Mouse (Mus musculus) lung, postnatal 14 days (tissue): Measurements from ENCODE around the gene Pacsin2.
A peak's percentile ranks its signal among the peaks of the same experiment; 100 is the strongest.

ENCODE experiments used
- DNase-seq: peaks from one replicate; pipeline ENCODE4 v3.0.0; 2021

Pacsin2 gene

GRCm38 (mm10) chr15:83448646-83449045, 15.8 kb downstream of the Pacsin2 start:
- peak; percentile 42 for DNase-seq

GRCm38 (mm10) chr15:83447791-83448544, 16.4 kb downstream of the Pacsin2 start:
- no peak for DNase-seq

- no peak for DNase-seq
These were observed 18.5 kb downstream of the Pacsin2 start for GRCm38 (mm10) chr15:83445908-83446307.

GRCm38 (mm10) chr15:83445383-83445782, 19.0 kb downstream of the Pacsin2 start:
- no peak for DNase-seq

- DNase-seq = peak; percentile 28
These were observed 20.0 kb downstream of the Pacsin2 start for GRCm38 (mm10) chr15:83444425-83444824.

GRCm38 (mm10) chr15:83442495-83443037, 21.8 kb downstream of the Pacsin2 start:
- DNase-seq = no peak

GRCm38 (mm10) chr15:83440726-83441125, 23.7 kb downstream of the Pacsin2 start:
- DNase-seq = no peak

GRCm38 (mm10) chr15:83436541-83436940, 27.9 kb downstream of the Pacsin2 start:
- DNase-seq = no peak

- no peak for DNase-seq
These were observed 28.9 kb downstream of the Pacsin2 start for GRCm38 (mm10) chr15:83435324-83436090.

GRCm38 (mm10) chr15:83434692-83435091, 29.7 kb downstream of the Pacsin2 start:
- no peak for DNase-seq

- no peak for DNase-seq
These were observed 31.1 kb downstream of the Pacsin2 start for GRCm38 (mm10) chr15:83433344-83433743.

GRCm38 (mm10) chr15:83432231-83433031, 32.0 kb downstream of the Pacsin2 start:
- peak; percentile 53 for DNase-seq

GRCm38 (mm10) chr15:83430986-83431763, 33.2 kb downstream of the Pacsin2 start:
- DNase-seq = no peak

- DNase-seq = no peak
These were observed 34.0 kb downstream of the Pacsin2 start for GRCm38 (mm10) chr15:83430419-83430818.

GRCm38 (mm10) chr15:83428586-83428985, 35.8 kb downstream of the Pacsin2 start:
- DNase-seq = no peak

GRCm38 (mm10) chr15:83427294-83428163, 36.9 kb downstream of the Pacsin2 start:
- DNase-seq = no peak

- no peak for DNase-seq
These were observed 38.6 kb downstream of the Pacsin2 start for GRCm38 (mm10) chr15:83425794-83426193.

GRCm38 (mm10) chr15:83425277-83425676, 39.1 kb downstream of the Pacsin2 start:
- DNase-seq = no peak

GRCm38 (mm10) chr15:83423589-83424384, 40.6 kb downstream of the Pacsin2 start:
- no peak for DNase-seq

GRCm38 (mm10) chr15:83422299-83422981, 42.0 kb downstream of the Pacsin2 start:
- no peak for DNase-seq
